Mouse (Mus musculus): ENCODE measurements at regions not wholly inside any gene's neighbourhood (a gene's known extent, or its start where the extent isn't known, plus 50 kb on each side); places are given as distances from the start of the nearest gene placed in this dataset.

DNA sequence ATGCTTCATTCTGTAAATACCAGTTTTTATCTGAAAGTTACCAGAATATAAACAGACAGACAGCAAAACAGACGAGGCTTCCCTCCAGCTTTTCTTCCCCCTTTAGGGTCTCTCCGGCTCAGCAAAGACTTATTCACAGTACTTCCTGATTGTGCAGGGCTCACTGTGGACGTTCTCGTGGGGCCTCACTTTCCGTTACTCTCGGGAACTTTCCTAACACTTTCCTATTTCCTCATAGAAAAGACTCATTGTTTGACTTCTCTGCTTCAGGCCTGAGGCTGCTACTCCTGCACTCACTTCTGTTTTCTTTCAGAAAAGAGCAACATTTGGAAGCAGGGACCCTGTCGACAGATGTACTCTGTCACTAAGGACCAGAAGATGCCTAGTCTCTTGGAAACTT lies 197.4 kb downstream of the Tgfb2 start:
- DNase-seq (ENCODE audit: low spot score) (no peak), ATAC-seq (ENCODE audit: low FRiP score) (no peak)
- WGBS, result 70% methylated on average over 7 of the region's 7 CpGs
- Histone ChIP-seq H3K27ac (no peak overlapping the region), H3K36me3 (replicated peaks; ENCODE audit: control insufficient read depth, insufficient read depth) (no peaks in the 10 kb centered on the region), H3K4me2 (replicated peaks) (no peak overlapping the region), H3K27me3 (ENCODE audit: control insufficient read depth, insufficient read depth, low read length) (no peaks in the 10 kb centered on the region), H3K9ac (no peak overlapping the region), H3K4me1 (replicated peaks; ENCODE audit: control insufficient read depth, insufficient read depth, low read length) (no peaks in the 10 kb centered on the region), H3K9me3 (ENCODE audit: control insufficient read depth, low read length) (no peaks in the 10 kb centered on the region), H3K4me3 (replicated peaks; ENCODE audit: low read length) (no peak overlapping the region)

DNA sequence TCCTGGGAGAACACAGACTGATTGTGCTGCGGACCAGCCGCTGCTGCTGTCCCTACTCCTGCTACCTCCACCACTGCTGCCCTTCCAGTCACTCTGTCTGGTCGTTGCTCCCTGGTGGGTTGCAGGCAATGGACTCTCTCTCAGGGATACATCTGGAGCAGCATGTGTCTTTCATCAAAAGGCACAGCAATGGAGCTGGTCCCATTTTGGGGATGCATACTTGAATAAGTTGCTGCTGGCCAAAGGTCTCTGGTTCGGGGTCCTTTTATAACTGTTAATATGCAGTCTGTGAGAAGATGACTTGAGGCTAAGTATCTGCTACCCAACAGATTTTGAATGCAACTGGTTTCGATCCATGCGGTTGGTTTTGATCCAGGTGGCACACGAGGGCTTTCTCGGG lies 197.8 kb downstream of the Tgfb2 start:
- Histone ChIP-seq H3K4me2 (replicated peaks) (no peak overlapping the region), H3K4me3 (replicated peaks; ENCODE audit: low read length) (no peak overlapping the region), H3K36me3 (replicated peaks; ENCODE audit: control insufficient read depth, insufficient read depth) (no peaks in the 10 kb centered on the region), H3K4me1 (replicated peaks; ENCODE audit: control insufficient read depth, insufficient read depth, low read length) (no peaks in the 10 kb centered on the region), H3K9me3 (ENCODE audit: control insufficient read depth, low read length) (no peaks in the 10 kb centered on the region), H3K9ac (no peak overlapping the region), H3K27me3 (ENCODE audit: control insufficient read depth, insufficient read depth, low read length) (no peaks in the 10 kb centered on the region), H3K27ac (no peak overlapping the region)
- ATAC-seq (ENCODE audit: low FRiP score) (no peak), DNase-seq (ENCODE audit: low spot score) (no peak)
- 84% methylated on average over 8 of the region's 8 CpGs for WGBS

DNA sequence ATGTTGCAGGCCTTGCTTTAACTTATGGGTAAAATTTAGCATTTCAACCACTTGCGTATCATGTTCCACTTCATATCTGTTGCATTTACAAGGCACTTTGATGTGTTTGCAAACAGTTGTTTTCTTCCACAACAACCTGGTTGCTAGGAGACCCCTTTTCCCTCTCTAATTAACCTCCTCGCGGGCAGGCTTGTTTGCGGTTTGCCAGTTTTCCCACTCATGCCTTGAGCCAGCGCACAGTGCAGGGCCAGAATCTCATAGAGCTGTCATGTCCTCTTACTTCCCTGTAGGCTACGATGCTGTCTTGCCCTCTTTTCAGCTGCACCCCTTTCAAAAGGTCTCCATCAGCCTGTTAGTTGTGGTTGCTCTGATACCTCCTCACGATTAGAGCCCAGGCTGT lies 199.3 kb downstream of the Tgfb2 start:
- Histone ChIP-seq H3K4me3 (replicated peaks; ENCODE audit: low read length) (no peak overlapping the region), H3K9me3 (ENCODE audit: control insufficient read depth, low read length) (no peaks in the 10 kb centered on the region), H3K36me3 (replicated peaks; ENCODE audit: control insufficient read depth, insufficient read depth) (no peaks in the 10 kb centered on the region), H3K9ac (no peak overlapping the region), H3K27me3 (ENCODE audit: control insufficient read depth, insufficient read depth, low read length) (no peaks in the 10 kb centered on the region), H3K27ac (no peak overlapping the region), H3K4me2 (replicated peaks) (no peak overlapping the region), H3K4me1 (replicated peaks; ENCODE audit: control insufficient read depth, insufficient read depth, low read length) (no peaks in the 10 kb centered on the region)
- WGBS, result 62% methylated on average over 7 of the region's 7 CpGs
- DNase-seq (ENCODE audit: low spot score) (no peak), ATAC-seq (ENCODE audit: low FRiP score) (no peak)

- no peak overlapping the region for H3K27ac ChIP-seq
- WGBS, result 74% methylated on average over 1 of the region's 1 CpGs
- no peak overlapping the region for H3K4me3 ChIP-seq (replicated peaks; ENCODE audit: low read length)
- ATAC-seq (ENCODE audit: low FRiP score), result no peak
- no peaks in the 10 kb centered on the region for H3K27me3 ChIP-seq (ENCODE audit: control insufficient read depth, insufficient read depth, low read length)
- no peaks in the 10 kb centered on the region for H3K9me3 ChIP-seq (ENCODE audit: control insufficient read depth, low read length)
- no peak for DNase-seq (ENCODE audit: low spot score)
- no peaks in the 10 kb centered on the region for H3K36me3 ChIP-seq (replicated peaks; ENCODE audit: control insufficient read depth, insufficient read depth)
- no peak overlapping the region for H3K4me2 ChIP-seq (replicated peaks)
- H3K9ac ChIP-seq, result no peak overlapping the region
- no peaks in the 10 kb centered on the region for H3K4me1 ChIP-seq (replicated peaks; ENCODE audit: control insufficient read depth, insufficient read depth, low read length)
Measured at GRCm38 (mm10) chr1:186505912-186506311, 199.9 kb downstream of the Tgfb2 start.

- no peaks in the 10 kb centered on the region for H3K36me3 ChIP-seq (replicated peaks; ENCODE audit: control insufficient read depth, insufficient read depth)
- no peak for DNase-seq (ENCODE audit: low spot score)
- 69% methylated on average over 6 of the region's 6 CpGs for WGBS
- no peak overlapping the region for H3K4me2 ChIP-seq (replicated peaks)
- H3K9me3 ChIP-seq (ENCODE audit: control insufficient read depth, low read length), result no peaks in the 10 kb centered on the region
- no peak overlapping the region for H3K4me3 ChIP-seq (replicated peaks; ENCODE audit: low read length)
- no peak overlapping the region for H3K9ac ChIP-seq
- no peaks in the 10 kb centered on the region for H3K27me3 ChIP-seq (ENCODE audit: control insufficient read depth, insufficient read depth, low read length)
- no peak overlapping the region for H3K27ac ChIP-seq
- ATAC-seq (ENCODE audit: low FRiP score), result no peak
- H3K4me1 ChIP-seq (replicated peaks; ENCODE audit: control insufficient read depth, insufficient read depth, low read length), result no peaks in the 10 kb centered on the region
Measured at GRCm38 (mm10) chr1:186505051-186505711, 200.6 kb downstream of the Tgfb2 start.

DNA sequence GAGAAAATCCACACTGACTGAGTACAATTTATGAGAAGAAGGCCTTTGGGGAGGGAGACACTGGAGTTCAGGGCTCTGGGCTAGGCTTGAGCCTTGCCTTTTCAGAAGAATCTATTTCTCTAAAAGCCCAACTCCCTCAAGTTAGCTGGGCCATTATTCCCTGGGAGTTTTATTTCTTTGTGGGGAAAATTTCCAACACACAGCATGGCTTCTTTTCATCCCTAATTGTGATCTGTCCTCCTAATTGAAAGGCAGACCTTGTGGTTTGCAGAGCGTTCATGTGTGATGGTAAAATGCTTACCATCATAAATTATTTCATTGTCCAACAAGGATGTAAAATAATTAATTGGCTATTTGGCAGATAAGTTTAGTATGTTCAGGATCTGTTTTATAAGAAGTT lies 204.1 kb downstream of the Tgfb2 start:
- no peak for ATAC-seq (ENCODE audit: low FRiP score)
- Histone ChIP-seq H3K9ac (no peak overlapping the region), H3K27ac (no peak overlapping the region), H3K9me3 (ENCODE audit: control insufficient read depth, low read length) (no peaks in the 10 kb centered on the region), H3K27me3 (ENCODE audit: control insufficient read depth, insufficient read depth, low read length) (no peaks in the 10 kb centered on the region), H3K36me3 (replicated peaks; ENCODE audit: control insufficient read depth, insufficient read depth) (no peaks in the 10 kb centered on the region), H3K4me3 (replicated peaks; ENCODE audit: low read length) (no peak overlapping the region), H3K4me1 (replicated peaks; ENCODE audit: control insufficient read depth, insufficient read depth, low read length) (no peaks in the 10 kb centered on the region), H3K4me2 (replicated peaks) (no peak overlapping the region)
- WGBS, result 57% methylated on average over 1 of the region's 1 CpGs
- no peak for DNase-seq (ENCODE audit: low spot score)

- Histone ChIP-seq H3K4me1 (replicated peaks; ENCODE audit: control insufficient read depth, insufficient read depth, low read length) (no peaks in the 10 kb centered on the region), H3K27ac (no peak overlapping the region), H3K36me3 (replicated peaks; ENCODE audit: control insufficient read depth, insufficient read depth) (no peaks in the 10 kb centered on the region), H3K9ac (no peak overlapping the region), H3K9me3 (ENCODE audit: control insufficient read depth, low read length) (no peaks in the 10 kb centered on the region), H3K4me3 (replicated peaks; ENCODE audit: low read length) (no peak overlapping the region), H3K4me2 (replicated peaks) (no peak overlapping the region), H3K27me3 (ENCODE audit: control insufficient read depth, insufficient read depth, low read length) (no peaks in the 10 kb centered on the region)
- ATAC-seq (ENCODE audit: low FRiP score) (no peak), DNase-seq (ENCODE audit: low spot score) (no peak)
- 86% methylated on average over 1 of the region's 1 CpGs for WGBS
Measured at GRCm38 (mm10) chr1:186497872-186498271, 207.9 kb downstream of the Tgfb2 start.

DNA sequence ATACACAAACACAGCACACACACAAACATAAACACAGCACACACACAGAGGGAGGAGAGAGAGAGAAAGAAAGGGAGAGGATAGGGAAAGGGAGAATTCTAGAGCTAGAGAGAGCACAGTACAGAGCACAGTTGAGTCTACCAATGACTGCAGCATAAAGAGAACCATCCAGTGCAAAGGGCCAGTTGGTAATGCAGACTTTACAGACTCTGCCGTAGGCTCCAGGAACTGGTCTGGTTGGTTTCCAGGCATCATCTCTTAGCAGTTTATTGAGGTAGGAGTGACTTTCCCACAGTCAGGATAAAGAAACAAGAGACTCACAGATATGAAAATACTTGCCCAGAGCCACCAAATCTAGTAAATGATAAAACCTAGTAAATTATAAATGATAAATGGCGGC lies 208.5 kb downstream of the Tgfb2 start:
- H3K9ac ChIP-seq, result no peak overlapping the region
- H3K4me2 ChIP-seq (replicated peaks), result no peak overlapping the region
- no peak overlapping the region for H3K27ac ChIP-seq
- DNase-seq (ENCODE audit: low spot score), result no peak
- no peak overlapping the region for H3K4me3 ChIP-seq (replicated peaks; ENCODE audit: low read length)
- ATAC-seq (ENCODE audit: low FRiP score), result no peak
- no peaks in the 10 kb centered on the region for H3K36me3 ChIP-seq (replicated peaks; ENCODE audit: control insufficient read depth, insufficient read depth)
- H3K27me3 ChIP-seq (ENCODE audit: control insufficient read depth, insufficient read depth, low read length), result no peaks in the 10 kb centered on the region
- WGBS, result 90% methylated on average over 2 of the region's 2 CpGs
- no peaks in the 10 kb centered on the region for H3K9me3 ChIP-seq (ENCODE audit: control insufficient read depth, low read length)
- H3K4me1 ChIP-seq (replicated peaks; ENCODE audit: control insufficient read depth, insufficient read depth, low read length), result no peaks in the 10 kb centered on the region

GRCm38 (mm10) chr1:186494411-186494783 lies 211.4 kb downstream of the Tgfb2 start:
- DNase-seq (ENCODE audit: low spot score) (no peak), ATAC-seq (ENCODE audit: low FRiP score) (no peak)
- Histone ChIP-seq H3K4me3 (replicated peaks; ENCODE audit: low read length) (no peak overlapping the region), H3K9me3 (ENCODE audit: control insufficient read depth, low read length) (no peaks in the 10 kb centered on the region), H3K4me2 (replicated peaks) (no peak overlapping the region), H3K4me1 (replicated peaks; ENCODE audit: control insufficient read depth, insufficient read depth, low read length) (no peaks in the 10 kb centered on the region), H3K36me3 (replicated peaks; ENCODE audit: control insufficient read depth, insufficient read depth) (no peaks in the 10 kb centered on the region), H3K27me3 (ENCODE audit: control insufficient read depth, insufficient read depth, low read length) (no peaks in the 10 kb centered on the region), H3K9ac (no peak overlapping the region), H3K27ac (no peak overlapping the region)
- 91% methylated on average over 5 of the region's 5 CpGs for WGBS
